Mouse (Mus musculus): ENCODE results near the gene Mcrs1. TPM values are rescaled to one million over a fixed set of nuclear protein-coding genes. Genes with fewer than 3 reads are reported as not detected.

Mcrs1 gene
- polyA plus RNA-seq, 1 experiment from 2014 or later = 213 TPM

Other genes with a start within 250 kb of the Mcrs1 start
- gene Tuba1c, start 222.1 kb downstream of the Mcrs1 start, polyA plus RNA-seq (2015; fragmentation: Nextera tagmentation; extraction: Ambion mirVana) = 16.4 and 20.5 TPM in 2 replicates
- gene Prph, start 196.8 kb downstream of the Mcrs1 start, polyA plus RNA-seq (2015; fragmentation: Nextera tagmentation; extraction: Ambion mirVana) = 5.7 and 10.3 TPM in 2 replicates
- gene Troap, start 177.4 kb downstream of the Mcrs1 start, polyA plus RNA-seq (2015; fragmentation: Nextera tagmentation; extraction: Ambion mirVana) = 4.9 and 6.6 TPM in 2 replicates
- gene C1ql4, start 164.1 kb downstream of the Mcrs1 start, polyA plus RNA-seq (2015; fragmentation: Nextera tagmentation; extraction: Ambion mirVana) = 12.4 and 15.3 TPM in 2 replicates
- gene Dnajc22, start 158.8 kb downstream of the Mcrs1 start, polyA plus RNA-seq (2015; fragmentation: Nextera tagmentation; extraction: Ambion mirVana) = 2.0 and 2.1 TPM in 2 replicates
- 33.0 and 35.4 TPM in 2 replicates for gene Spats2, start 126.0 kb downstream of the Mcrs1 start, polyA plus RNA-seq (2015; fragmentation: Nextera tagmentation; extraction: Ambion mirVana)
- gene Kcnh3, start 27.1 kb downstream of the Mcrs1 start, polyA plus RNA-seq (2015; fragmentation: Nextera tagmentation; extraction: Ambion mirVana) = 0.25 and 0.40 TPM in 2 replicates
- 129 and 132 TPM in 2 replicates for gene Prpf40b, start 43.1 kb upstream of the Mcrs1 start, polyA plus RNA-seq (2015; fragmentation: Nextera tagmentation; extraction: Ambion mirVana)
- 0.62 and 0.75 TPM in 2 replicates for gene Fam186b, start 43.9 kb upstream of the Mcrs1 start, polyA plus RNA-seq (2015; fragmentation: Nextera tagmentation; extraction: Ambion mirVana)
- 9.1 and 10.0 TPM in 2 replicates for gene Fmnl3, start 118.5 kb upstream of the Mcrs1 start, polyA plus RNA-seq (2015; fragmentation: Nextera tagmentation; extraction: Ambion mirVana)
- gene Tmbim6, start 140.9 kb upstream of the Mcrs1 start, polyA plus RNA-seq (2015; fragmentation: Nextera tagmentation; extraction: Ambion mirVana) = 276 and 282 TPM in 2 replicates
- gene Nckap5l, start 205.8 kb upstream of the Mcrs1 start, polyA plus RNA-seq (2015; fragmentation: Nextera tagmentation; extraction: Ambion mirVana) = 13.4 and 15.6 TPM in 2 replicates
- gene Bcdin3d, start 222.8 kb upstream of the Mcrs1 start, polyA plus RNA-seq (2015; fragmentation: Nextera tagmentation; extraction: Ambion mirVana) = 21.5 and 23.0 TPM in 2 replicates